Mouse (Mus musculus) bone marrow, adult 2 months (tissue): Measurements from ENCODE around the gene Med12l.

Experiments used
- CTCF ChIP-seq: fragments of 200-500 bp; IDR thresholded peaks from 2 replicates; pipeline ENCODE4 v1.5.1; 2011; ENCODE audit warnings: low read length, control low read depth; ENCODE audit not compliant: control insufficient read depth, insufficient read depth
- POLR2A ChIP-seq: fragments of 200-500 bp; IDR thresholded peaks from 2 replicates; pipeline ENCODE4 v1.6.1; 2011; ENCODE audit warnings: low read depth, mild to moderate bottlenecking, control low read depth, low read length, borderline replicate concordance; ENCODE audit not compliant: control insufficient read depth

- TF ChIP-seq POLR2A (no peak), CTCF (no peak)
Observed at GRCm38 (mm10) chr3:59257740-59258664, 252.4 kb downstream of the Med12l start.
